ENCODE assay signal across 14 mouse cellular contexts in the genomic region with DNA sequence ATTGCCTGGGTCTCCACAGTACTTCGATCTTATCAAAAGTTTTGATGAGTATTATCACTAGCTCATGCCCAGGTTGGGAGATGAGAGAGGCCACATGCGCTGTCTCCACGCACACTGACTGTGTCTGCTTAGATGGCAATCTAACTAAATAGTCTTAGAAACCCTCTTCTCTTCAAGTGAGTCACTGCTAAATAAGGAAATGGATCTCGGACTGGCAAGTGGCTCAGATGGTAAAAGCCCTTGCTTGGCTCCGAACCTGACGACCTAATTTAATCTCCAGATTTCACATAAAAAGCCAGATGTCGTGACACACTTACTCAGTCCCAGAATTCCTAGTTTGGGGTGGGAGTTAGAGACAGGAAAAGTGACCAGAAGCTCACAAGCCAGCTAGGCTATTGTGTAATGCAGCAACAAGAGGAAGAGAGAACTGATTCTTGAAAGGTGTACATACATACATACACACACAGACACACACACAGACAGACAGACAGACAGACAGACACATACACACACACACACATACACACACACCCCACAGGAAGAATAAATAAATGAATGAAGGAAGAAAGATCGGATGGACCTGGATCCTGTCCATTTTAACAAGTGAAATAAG.
DNase-seq lines count a peak whose midpoint lies in the region; ATAC-seq and TF ChIP-seq lines count a peak whose summit lies in the region.
"Had no signal": no experiment of that assay in that cellular context is flagged by ENCODE, and none has a peak within 500 bp of the region (broad histone marks: within the 10 kb centered on the region; RNA-seq: fewer than 3 reads in every experiment).

No protein-coding gene starts in this region.

- no peak for DNase-seq in heart, adult 2 months
- DNase-seq in heart, postnatal 4 days = no peak
- peak in 1 of 2 experiments; percentile 15 for DNase-seq in left cerebral cortex, adult 2 months (ENCODE audit: extremely low spot score in 1 of 2, low spot score in 2 of 2)
- no peak for DNase-seq in left cerebral cortex, postnatal 10 days (ENCODE audit: extremely low spot score in 1 of 2, low spot score in 2 of 2)
- DNase-seq in telencephalon, adult 2 months (ENCODE audit: low read depth, low spot score) = peak; percentile 33
- no peak for DNase-seq in urinary bladder, postnatal 25 days (ENCODE audit: low spot score)
- DNase-seq: adrenal gland, postnatal 25 days; thymus, postnatal 36 days had no signal

- intact Hi-C loops in heart, adult 2 months (cut with DNase I) = no loop called here
- intact Hi-C loops in left cerebral cortex, adult 2 months (cut with DNase I) = loop anchor here (5.0 kb wide), 1 partner anchor 168 kb away; a partner anchor contains a TSS
- intact Hi-C loops in left cerebral cortex, postnatal 10 days (cut with DNase I) = loop anchor here (5.0 kb wide), 1 partner anchor 208 kb away; no protein-coding TSS in a partner anchor

- no peak overlapping the region for H3K4me3 ChIP-seq in heart, adult 2 months
- H3K4me3 ChIP-seq in left cerebral cortex, adult 2 months = no peak overlapping the region
- H3K4me3 ChIP-seq in heart, embryonic 16.5 days (ENCODE audit: low read length) = no peak overlapping the region
- H3K4me3 ChIP-seq: forebrain, embryonic 13.5 days; lung, embryonic 15.5 days had no signal

- H3K4me2 ChIP-seq in heart, embryonic 16.5 days (ENCODE audit: low read depth, low read length) = no peak overlapping the region
- H3K4me2 ChIP-seq: forebrain, embryonic 13.5 days; liver, embryonic 11.5 days; lung, embryonic 15.5 days had no signal

- no peak for TF ChIP-seq CTCF in heart, adult 2 months (IDR thresholded peaks at IDR 0.05)
- TF ChIP-seq CTCF in left cerebral cortex, adult 2 months (IDR thresholded peaks at IDR 0.05) = no peak

- 19% methylated on average over 8 of the region's 8 CpGs for WGBS in heart, adult 2 months
- WGBS in heart, embryonic 16.5 days = 28% methylated on average over 8 of the region's 8 CpGs

- TF ChIP-seq EP300 in heart, adult 2 months (IDR thresholded peaks at IDR 0.05; ENCODE audit: insufficient read depth, low read depth, low read length) = no peak

- no peaks in the 10 kb centered on the region for H3K9me3 ChIP-seq in heart, embryonic 16.5 days (replicated peaks; ENCODE audit: control insufficient read depth, low read length)
- H3K9me3 ChIP-seq: forebrain, embryonic 13.5 days; G1E; lung, embryonic 15.5 days had no signal

- no peak for ATAC-seq in heart, embryonic 16.5 days (replicated peaks; ENCODE audit: extremely low read depth, insufficient read depth, low FRiP score)
- ATAC-seq: forebrain, embryonic 13.5 days had no signal

- TF ChIP-seq POLR2A in heart, adult 2 months (IDR thresholded peaks at IDR 0.05; ENCODE audit: insufficient read depth, low read depth, low read length) = no peak

- H3K9ac ChIP-seq in heart, adult 2 months (ENCODE audit: low read depth, low read length) = no peak overlapping the region
- no peak overlapping the region for H3K9ac ChIP-seq in heart, embryonic 16.5 days (ENCODE audit: low read length)
- H3K9ac ChIP-seq: forebrain, embryonic 13.5 days; lung, embryonic 15.5 days had no signal

- peak overlapping the region; percentile 73 for H3K27ac ChIP-seq in heart, adult 2 months
- peak overlapping the region; percentile 63; the same call in 1 of the 2 replicates for H3K27ac ChIP-seq in left cerebral cortex, adult 2 months
- H3K27ac ChIP-seq in heart, embryonic 16.5 days (ENCODE audit: low read length) = 0 out of 2 replicates have a peak overlapping the region, but pooled peaks have one; percentile 41
- H3K27ac ChIP-seq: forebrain, embryonic 13.5 days; kidney, postnatal 0 days; lung, embryonic 15.5 days had no signal

- H3K79me2 ChIP-seq in heart, adult 2 months (replicated peaks; ENCODE audit: control insufficient read depth, insufficient read depth, low read length) = no peaks in the 10 kb centered on the region

- H3K27me3 ChIP-seq in heart, adult 2 months (ENCODE audit: control insufficient read depth, insufficient read depth, low read length) = no peaks in the 10 kb centered on the region
- no peaks in the 10 kb centered on the region for H3K27me3 ChIP-seq in heart, embryonic 16.5 days (ENCODE audit: control insufficient read depth, insufficient read depth, low read length)
- H3K27me3 ChIP-seq: forebrain, embryonic 13.5 days; lung, embryonic 15.5 days had no signal

- H3K4me1 ChIP-seq in heart, adult 2 months (ENCODE audit: control insufficient read depth, insufficient read depth, low read length) = peaks cover 6% of the 10 kb centered on the region
- H3K4me1 ChIP-seq in heart, embryonic 16.5 days (ENCODE audit: control insufficient read depth, insufficient read depth, low read length) = peaks cover 33% of the 10 kb centered on the region
- H3K4me1 ChIP-seq: forebrain, embryonic 13.5 days; lung, embryonic 15.5 days had no signal

- peaks cover 8% of the 10 kb centered on the region; the same call in 1 of the 2 replicates for H3K36me3 ChIP-seq in heart, adult 2 months (ENCODE audit: control insufficient read depth, insufficient read depth, low read length)
- H3K36me3 ChIP-seq in heart, embryonic 16.5 days (ENCODE audit: control insufficient read depth, insufficient read depth) = no peaks in the 10 kb centered on the region
- H3K36me3 ChIP-seq: G1E; lung, embryonic 15.5 days had no signal
